Mouse (Mus musculus): ENCODE measurements around the gene Pik3r1. TPM values are rescaled to one million over a fixed set of nuclear protein-coding genes. Genes with fewer than 3 reads are reported as not detected.
A peak's percentile ranks its signal among the peaks of the same experiment; 100 is the strongest.

The Pik3r1 gene
- 10 to 100 TPM; 80.2 to 89.3 TPM for total RNA-seq (2021)
- long read RNA-seq, transcript Pik3r1-201 (10 exons, 2,923 nt) = major isoform, 6 of 18 reads
- long read RNA-seq, partial matches to known transcripts = 3 of 18 reads
- long read RNA-seq, other reads (novel, unspliced or antisense) = 9 of 18 reads

DNA sequence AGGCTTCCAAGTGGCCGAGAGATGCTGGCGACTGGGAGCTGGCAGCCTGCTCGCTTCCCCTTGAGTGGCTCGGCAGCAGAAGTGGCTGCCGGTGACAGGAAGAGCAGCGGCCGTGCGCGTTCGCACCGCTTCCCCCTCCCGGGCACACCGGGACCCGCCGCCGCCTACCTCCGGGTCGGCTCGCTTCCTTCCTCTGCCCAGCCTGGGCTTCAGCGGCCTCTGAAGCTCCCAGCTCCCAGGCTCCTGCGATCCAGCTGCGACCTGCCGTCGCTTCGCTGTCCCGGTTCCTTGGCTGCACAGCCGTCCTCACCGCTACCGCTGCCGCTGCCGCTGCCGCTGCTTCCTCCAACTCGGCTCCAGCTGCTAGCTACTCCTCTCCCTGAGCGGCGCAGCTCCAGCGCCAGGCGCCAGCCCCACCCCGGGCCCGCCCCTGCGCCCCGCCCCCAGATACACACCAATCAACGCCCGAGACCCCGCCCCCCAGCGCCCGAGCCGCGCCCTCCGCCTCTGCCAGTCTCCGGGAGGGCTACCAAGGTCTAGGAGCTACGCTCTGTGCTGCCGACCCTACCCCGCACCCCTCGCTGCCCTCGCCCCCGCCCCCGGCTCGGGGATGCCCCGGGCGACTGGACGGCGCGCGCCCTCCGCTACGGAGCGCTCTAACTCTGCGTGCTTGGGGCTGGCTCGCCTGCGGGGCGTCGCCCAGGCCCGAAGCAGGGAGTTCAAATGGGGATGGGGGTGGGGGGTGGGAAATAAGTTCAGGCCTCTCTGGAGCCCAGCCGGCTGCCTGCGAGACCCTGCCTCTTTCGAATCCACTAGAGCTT, at the start of gene Pik3r1:
Pik3r1 (minus strand) TSS at position 409 of the 821 bp plus-strand sequence.
- peak; percentile 89 to 95 for DNase-seq (ENCODE audit: low spot score in 2 of 2)

- peak in 1 of 2 experiments; percentile 30 for DNase-seq (ENCODE audit: low spot score in 2 of 2)
Measured at GRCm38 (mm10) chr13:101813267-101813900, 45.4 kb upstream of the Pik3r1 start.

DNA sequence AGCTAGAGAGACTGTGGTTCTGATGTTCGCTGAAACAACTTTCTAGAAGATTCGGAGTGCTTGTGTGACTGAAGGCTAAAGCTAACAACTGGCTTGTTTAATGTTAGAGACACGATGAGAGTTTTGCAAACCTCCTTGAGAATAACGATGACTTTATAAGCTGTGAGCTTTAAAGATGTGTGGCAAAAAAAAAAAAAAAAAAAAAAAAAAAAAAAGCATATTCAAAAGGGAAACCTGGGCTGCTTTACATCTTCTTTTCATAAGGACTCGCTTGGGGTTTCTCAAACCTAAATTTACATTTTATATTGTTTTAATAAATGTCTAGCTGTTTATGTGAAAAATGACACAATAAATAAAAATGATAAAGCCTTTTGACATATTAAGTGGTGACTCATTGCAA, 44.3 kb upstream of the Pik3r1 start:
- DNase-seq (ENCODE audit: low spot score in 2 of 2) = no peak

GRCm38 (mm10) chr13:101811882-101812281, 43.9 kb upstream of the Pik3r1 start:
- peak in 1 of 2 experiments; percentile 69 for DNase-seq (ENCODE audit: low spot score in 2 of 2)

GRCm38 (mm10) chr13:101810667-101811066, 42.6 kb upstream of the Pik3r1 start:
- peak; percentile 30 to 72 for DNase-seq (ENCODE audit: low spot score in 2 of 2)

DNA sequence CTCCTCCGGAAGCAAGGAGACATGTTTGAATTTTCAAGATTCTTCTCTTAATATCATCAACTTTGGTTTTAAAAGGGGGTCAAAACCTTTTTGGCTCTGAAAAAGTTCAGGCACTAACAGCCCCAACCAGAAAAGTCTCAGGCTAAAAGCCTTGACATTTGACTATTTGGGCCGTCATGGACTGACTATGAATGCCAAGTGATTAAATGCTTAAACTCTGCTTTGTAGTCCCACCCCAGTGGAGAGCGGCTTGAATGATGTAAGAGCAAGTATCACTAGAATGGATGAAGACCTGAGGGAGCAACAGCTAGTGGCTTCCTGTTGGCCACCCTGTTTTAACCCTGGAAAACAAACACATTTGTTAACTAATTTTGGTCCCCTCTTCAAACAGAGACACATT, 41.8 kb upstream of the Pik3r1 start:
- no peak for DNase-seq (ENCODE audit: low spot score in 2 of 2)

- no peak for DNase-seq (ENCODE audit: low spot score in 2 of 2)
Measured at GRCm38 (mm10) chr13:101805559-101806091, 37.6 kb upstream of the Pik3r1 start.

- peak; percentile 21 to 69 for DNase-seq (ENCODE audit: low spot score in 2 of 2)
Measured at GRCm38 (mm10) chr13:101801372-101802186, 33.6 kb upstream of the Pik3r1 start.

DNA sequence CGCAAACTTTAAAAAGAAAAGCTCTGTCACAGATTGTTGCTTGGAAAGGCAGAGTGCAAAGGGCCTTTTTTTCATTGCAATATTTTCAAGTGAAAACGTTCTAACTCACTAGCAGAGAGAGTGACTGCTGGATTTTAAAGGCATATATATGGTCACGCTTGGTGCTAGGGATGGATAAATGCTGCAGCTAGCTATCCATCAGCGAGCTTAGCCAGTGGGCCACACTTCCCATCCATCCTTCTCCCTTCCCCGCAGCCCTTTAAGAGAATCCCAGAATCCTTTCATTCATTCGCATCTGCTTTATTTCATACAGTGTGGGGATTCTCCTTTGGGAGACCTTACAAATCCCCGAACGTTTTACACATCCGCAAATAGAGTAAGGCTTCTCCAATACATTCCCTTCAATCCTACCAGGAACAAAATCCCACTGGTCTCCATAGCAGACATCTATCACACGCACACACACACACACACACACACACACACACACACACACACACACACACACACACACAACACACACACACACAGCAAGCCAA, 32.9 kb upstream of the Pik3r1 start:
- DNase-seq (ENCODE audit: low spot score in 2 of 2) = no peak

DNA sequence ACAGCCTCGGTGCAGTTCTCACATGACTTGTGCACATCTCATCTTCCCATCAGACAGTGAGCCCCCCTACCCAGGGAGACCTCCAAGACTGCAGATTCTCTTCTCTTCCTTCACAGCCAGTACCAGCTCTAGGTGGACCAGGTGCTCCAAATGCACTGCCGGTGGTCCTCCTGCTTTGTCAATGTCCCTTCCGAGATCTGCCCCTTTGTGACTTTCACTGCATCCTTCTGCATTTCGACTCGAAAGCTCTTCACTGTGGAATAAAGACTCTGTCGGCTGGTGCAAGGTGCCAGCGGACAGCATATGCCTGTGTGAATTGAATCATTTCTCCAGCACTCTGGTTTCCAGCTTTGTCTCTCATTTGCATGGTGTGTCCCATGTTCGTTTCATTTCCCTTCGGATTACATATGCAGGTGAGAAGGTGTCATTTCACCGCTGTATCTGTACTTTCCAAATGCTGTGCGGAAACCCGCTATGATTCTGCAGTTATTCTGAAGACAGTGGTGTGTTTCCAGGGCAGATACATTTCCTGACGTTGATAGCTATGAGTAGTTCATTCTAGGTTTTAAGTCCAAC, 32.1 kb upstream of the Pik3r1 start:
- DNase-seq (ENCODE audit: low spot score in 2 of 2) = no peak

DNA sequence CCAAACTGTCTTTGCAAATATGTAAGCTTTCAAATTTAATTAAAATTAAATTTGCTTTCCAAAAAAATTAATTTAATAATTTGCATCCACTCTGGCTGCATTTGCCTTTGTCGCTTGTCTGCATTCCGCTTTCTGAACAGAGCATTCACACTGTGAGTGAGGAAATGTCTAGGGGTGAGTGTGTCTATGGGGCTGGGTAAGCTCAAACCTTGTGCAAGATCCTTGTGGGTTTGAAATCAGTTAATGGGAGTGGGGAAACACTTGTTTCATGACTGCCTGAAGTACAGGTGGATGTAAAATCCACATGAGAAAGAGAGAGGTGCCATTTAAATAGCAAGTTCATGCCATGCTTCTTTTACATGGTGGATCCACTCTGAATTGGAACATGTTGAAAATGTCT, 31.3 kb upstream of the Pik3r1 start:
- DNase-seq (ENCODE audit: low spot score in 2 of 2) = no peak

DNA sequence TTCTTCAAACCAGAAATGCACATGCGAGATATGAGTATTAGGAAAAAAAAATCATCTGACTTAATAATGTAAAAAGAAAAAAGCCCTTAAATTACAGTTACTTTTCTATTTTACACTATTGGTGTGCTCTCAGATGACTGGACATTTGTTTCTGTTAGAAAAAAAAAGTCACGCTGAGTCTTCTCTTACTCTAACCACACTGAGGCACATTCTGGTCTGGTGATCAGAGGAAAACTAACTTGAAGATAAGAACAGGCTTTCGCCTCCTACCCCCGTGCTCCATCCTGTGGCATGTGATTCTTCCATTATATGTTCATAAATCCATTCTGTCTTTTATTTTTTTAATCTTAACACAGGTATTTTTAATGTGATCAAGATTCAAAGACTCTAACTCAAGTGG, 30.5 kb upstream of the Pik3r1 start:
- DNase-seq (ENCODE audit: low spot score in 2 of 2) = no peak

GRCm38 (mm10) chr13:101796983-101797382, 29.0 kb upstream of the Pik3r1 start:
- DNase-seq (ENCODE audit: low spot score in 2 of 2) = no peak

DNA sequence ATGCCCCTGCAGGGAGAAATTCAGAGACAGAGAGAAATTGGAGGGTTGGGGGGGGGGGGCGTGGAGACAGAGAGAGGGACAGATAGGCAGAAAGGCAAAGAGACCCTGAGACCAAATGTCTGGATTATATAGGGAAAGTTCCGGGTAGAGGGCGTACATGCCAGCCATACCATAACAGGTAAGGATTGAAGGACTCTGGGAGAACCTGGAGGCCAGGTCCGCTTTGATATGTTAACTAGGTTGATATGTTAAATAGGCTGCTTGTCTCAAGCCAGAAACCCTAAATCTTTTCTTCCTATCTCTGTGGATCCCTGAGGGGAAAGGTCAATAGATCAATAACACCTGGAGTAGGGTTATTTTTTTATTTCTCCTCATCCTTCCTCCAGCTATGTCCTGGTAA, 17.7 kb upstream of the Pik3r1 start:
- no peak for DNase-seq (ENCODE audit: low spot score in 2 of 2)

DNA sequence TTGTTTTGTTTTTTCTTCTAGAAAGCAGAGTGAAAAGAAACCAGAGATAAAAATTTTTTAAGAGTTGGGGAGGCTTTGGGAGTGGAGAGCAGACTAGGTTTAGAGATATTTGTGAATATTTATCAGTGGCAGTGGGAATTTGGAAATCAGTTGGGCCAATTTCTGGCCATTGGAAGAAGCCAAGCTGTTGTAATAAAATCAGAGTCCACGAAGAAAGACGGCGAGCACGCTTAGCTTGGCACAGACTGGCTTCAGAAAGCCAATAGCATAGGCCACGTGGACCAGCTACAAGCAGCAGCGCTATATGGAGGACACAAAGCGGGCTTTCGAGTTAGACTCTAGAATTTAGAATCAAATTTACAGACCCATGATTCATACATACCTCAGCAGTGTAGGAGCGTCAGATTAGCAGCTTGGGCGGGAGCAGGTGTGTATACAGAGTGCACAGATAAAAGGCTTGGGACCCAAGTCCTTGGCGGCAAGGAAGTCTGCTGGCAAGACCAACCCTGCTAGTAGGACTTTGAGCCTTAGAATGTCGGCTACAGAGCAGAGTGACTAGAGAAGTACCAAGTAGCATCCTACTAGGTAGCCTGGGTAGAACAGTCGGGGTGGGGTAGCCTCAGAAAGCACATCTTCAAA, 16.8 kb upstream of the Pik3r1 start:
- DNase-seq (ENCODE audit: low spot score in 2 of 2) = no peak

DNA sequence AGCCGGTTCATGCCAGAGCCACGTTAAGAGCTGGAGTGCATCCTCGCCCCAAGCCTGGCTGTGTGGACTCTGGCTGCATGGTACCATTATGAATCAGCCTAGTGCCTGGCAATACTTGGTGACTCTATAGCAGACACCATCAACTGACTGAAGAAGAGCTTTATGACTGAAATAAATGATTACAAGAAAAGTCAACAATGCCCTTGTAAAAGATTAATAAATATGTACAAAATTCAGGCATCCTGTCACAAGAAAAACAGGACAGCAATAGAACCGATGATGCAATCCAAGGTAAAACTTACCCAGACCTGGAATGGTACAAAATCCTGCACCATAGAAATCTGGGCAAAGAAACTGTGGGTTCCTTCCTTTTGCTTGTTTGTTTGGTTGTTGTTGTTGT, 11.0 kb upstream of the Pik3r1 start:
- no peak for DNase-seq (ENCODE audit: low spot score in 2 of 2)

GRCm38 (mm10) chr13:101777851-101778250, 9.8 kb upstream of the Pik3r1 start:
- peak in 1 of 2 experiments; percentile 57 for DNase-seq (ENCODE audit: low spot score in 2 of 2)

GRCm38 (mm10) chr13:101771071-101771470, 3.1 kb upstream of the Pik3r1 start:
- no peak for DNase-seq (ENCODE audit: low spot score in 2 of 2)

- DNase-seq (ENCODE audit: low spot score in 2 of 2) = no peak
Measured at GRCm38 (mm10) chr13:101769955-101770354, 1.9 kb upstream of the Pik3r1 start.

GRCm38 (mm10) chr13:101768630-101768991, 594 bp upstream of the Pik3r1 start:
- DNase-seq (ENCODE audit: low spot score in 2 of 2) = peak; percentile 23 to 68

Data from layer of hippocampus, adult 18-20 months (tissue).